Mouse (Mus musculus) kidney, adult 2 months (tissue): ENCODE measurements around the gene Efnb2. TPM values are rescaled to one million over a fixed set of nuclear protein-coding genes. Genes with fewer than 3 reads are reported as not detected.

Experiments
- DNase-seq: peaks from one replicate; pipeline ENCODE4 v3.0.0; 2021
- H3K27ac ChIP-seq: fragments of 200-500 bp; 2 replicates; pipeline ENCODE4 v1.5.1; 2012; ENCODE audit warnings: low read depth, low read length, control low read depth, inconsistent platforms; ENCODE audit not compliant: insufficient read depth
- H3K27me3 ChIP-seq: fragments of 200-500 bp; replicated peaks from 2 replicates; pipeline ENCODE4 v1.6.1; 2012; ENCODE audit warnings: mild to moderate bottlenecking, moderate library complexity, low read length, inconsistent platforms; ENCODE audit not compliant: control insufficient read depth, insufficient read depth
- H3K36me3 ChIP-seq: fragments of 200-500 bp; 2 replicates; pipeline ENCODE4 v1.6.1; 2012; ENCODE audit warnings: mild to moderate bottlenecking, moderate library complexity, low read length, inconsistent platforms; ENCODE audit not compliant: control insufficient read depth, insufficient read depth
- H3K4me1 ChIP-seq: fragments of 200-500 bp; 2 replicates; pipeline ENCODE4 v1.6.1; 2011; ENCODE audit warnings: low read length; ENCODE audit not compliant: control insufficient read depth, insufficient read depth
- H3K4me3 ChIP-seq: fragments of 200-500 bp; 2 replicates; pipeline ENCODE4 v1.5.1; 2011; ENCODE audit warnings: mild to moderate bottlenecking, low read depth, low read length, control low read depth; ENCODE audit not compliant: insufficient read depth
- CTCF ChIP-seq: fragments of 200-500 bp; conservative IDR thresholded peaks from 2 replicates; pipeline ENCODE4 v1.5.1; 2011; ENCODE audit warnings: low read depth, mild to moderate bottlenecking, control low read depth, low read length, moderate library complexity, mixed read lengths; ENCODE audit not compliant: insufficient read depth, insufficient read length
- POLR2A ChIP-seq: fragments of 200-500 bp; IDR thresholded peaks from one replicate; pipeline ENCODE4 v1.6.1; 2011; ENCODE audit warnings: low read depth, low read length, control low read depth
- WGBS: fragments of 180-500 bp; shearing (Covaris S2); methylation state at CpG from one replicate; pipeline ENCODE4 v1.1.7; 2018; 5-methylcytosine and 5-hydroxymethylcytosine counted together
- polyA plus RNA-seq: library from polyadenylated mRNA; depleted of rRNA; stranded (reverse); fragments of >200 nt; gene quantifications from 2 replicates; pipeline ENCODE4 v1.2.3, GENCODE M21; 2012; rRNA removed

Gene Efnb2
- 31.8 and 44.8 TPM in 2 replicates for polyA plus RNA-seq

- peaks cover 2% of the 10 kb centered on the region; the same call in 1 of the 2 replicates for H3K36me3 ChIP-seq
- TF ChIP-seq POLR2A (peak; percentile 87), CTCF (0 out of 2 replicates have a peak, but pooled peaks have one; percentile 22)
- H3K4me3 ChIP-seq: peak within 1 kb of the TSS; percentile 88
- peak; percentile 98 for DNase-seq
- under 1% methylated on average over 70 of the region's 70 CpGs for WGBS
- no peaks in the 10 kb centered on the region for H3K27me3 ChIP-seq
- peak within 1 kb of the TSS; percentile 77 for H3K27ac ChIP-seq
- H3K4me1 ChIP-seq: peaks cover 3% of the 10 kb centered on the region; the same call in 1 of the 2 replicates
Observed at GRCm38 (mm10) chr8:8661103-8661758, at the start of gene Efnb2. Gene Efnb2, minus strand, starts transcription at chr8:8661242.

- H3K4me3 ChIP-seq: no peak overlapping the region
- TF ChIP-seq POLR2A (no peak), CTCF (no peak)
Observed at GRCm38 (mm10) chr8:8704813-8705212, 43.8 kb upstream of the Efnb2 start.

GRCm38 (mm10) chr8:8703668-8704067 is 42.6 kb upstream of the Efnb2 start:
- TF ChIP-seq POLR2A: no peak
- TF ChIP-seq CTCF: no peak
- Histone ChIP-seq H3K4me3 (no peak overlapping the region), H3K27me3 (no peaks in the 10 kb centered on the region), H3K4me1 (0 out of 2 replicates have a peak, but pooled peaks cover 2% of the 10 kb centered on the region), H3K36me3 (no peaks in the 10 kb centered on the region), H3K27ac (no peak overlapping the region)
- peak; percentile 44 for DNase-seq
- whole genome bisulfite sequencing: 32% methylated on average over 2 of the region's 2 CpGs

More at GRCm38 (mm10) chr8:8704813-8705212, 43.8 kb upstream of the Efnb2 start:
- WGBS: 68% methylated on average over 9 of the region's 9 CpGs
- DNase-seq: no peak
- Histone ChIP-seq H3K36me3 (no peaks in the 10 kb centered on the region), H3K27me3 (no peaks in the 10 kb centered on the region), H3K27ac (no peak overlapping the region), H3K4me1 (0 out of 2 replicates have a peak, but pooled peaks cover 2% of the 10 kb centered on the region)

- no peak overlapping the region for H3K4me3 ChIP-seq
- H3K27ac ChIP-seq: no peak overlapping the region
- H3K4me1 ChIP-seq: 0 out of 2 replicates have a peak, but pooled peaks cover 2% of the 10 kb centered on the region
- TF ChIP-seq POLR2A (no peak), CTCF (no peak)
- WGBS: 92% methylated on average over 10 of the region's 10 CpGs
- no peaks in the 10 kb centered on the region for H3K27me3 ChIP-seq
- DNase-seq: no peak
- H3K36me3 ChIP-seq: no peaks in the 10 kb centered on the region
Observed at GRCm38 (mm10) chr8:8700821-8701220, 39.8 kb upstream of the Efnb2 start.

GRCm38 (mm10) chr8:8700229-8700628 is 39.2 kb upstream of the Efnb2 start:
- no peak for DNase-seq
- Histone ChIP-seq H3K27me3 (no peaks in the 10 kb centered on the region), H3K4me3 (no peak overlapping the region), H3K36me3 (no peaks in the 10 kb centered on the region), H3K4me1 (0 out of 2 replicates have a peak, but pooled peaks cover 2% of the 10 kb centered on the region), H3K27ac (no peak overlapping the region)
- WGBS: 87% methylated on average over 4 of the region's 4 CpGs
- TF ChIP-seq POLR2A (no peak), CTCF (no peak)

- TF ChIP-seq CTCF (no peak), POLR2A (no peak)
- Histone ChIP-seq H3K4me3 (peak within 1 kb of the TSS; percentile 71), H3K27ac (peak within 1 kb of the TSS; percentile 72), H3K27me3 (no peaks in the 10 kb centered on the region), H3K4me1 (peaks cover 14% of the 10 kb centered on the region), H3K36me3 (no peaks in the 10 kb centered on the region)
- under 1% methylated on average over 81 of the region's 81 CpGs for WGBS
- DNase-seq: peak; percentile 98
Observed at GRCm38 (mm10) chr8:8690146-8691092, 29.4 kb upstream of the Efnb2 start, which contains the start of gene Arglu1. Gene Arglu1, minus strand, starts transcription at chr8:8690521.

GRCm38 (mm10) chr8:8689454-8690145 is 28.6 kb upstream of the Efnb2 start:
- H3K27me3 ChIP-seq: no peaks in the 10 kb centered on the region
- peak; percentile 68 for DNase-seq
- H3K4me3 ChIP-seq: peak overlapping the region; percentile 71
- TF ChIP-seq CTCF (no peak), POLR2A (no peak)
- H3K36me3 ChIP-seq: no peaks in the 10 kb centered on the region
- WGBS: 1% methylated on average over 67 of the region's 68 CpGs
- H3K27ac ChIP-seq: peak overlapping the region; percentile 72
- peaks cover 14% of the 10 kb centered on the region for H3K4me1 ChIP-seq
